Mouse (Mus musculus): ENCODE data around the gene Arhgap45.

- no peak for TF ChIP-seq MYOG (IDR thresholded peaks at IDR 0.05; ENCODE audit: control insufficient read depth, extremely low read depth, insufficient read length)
- TF ChIP-seq USF1 (IDR thresholded peaks at IDR 0.05; ENCODE audit: low read depth), result no peak
Observed at GRCm38 (mm10) chr10:80001945-80002344, 14.5 kb upstream of the Arhgap45 start.

All from C2C12 (cell line).